Mouse (Mus musculus) layer of hippocampus, postnatal 10 days (tissue): ENCODE measurements around the gene Hist2h2ac. TPM values are rescaled to one million over a fixed set of nuclear protein-coding genes. Genes with fewer than 3 reads are reported as not detected.
"Not testable (repeated sequence)": the region's sequence is repeated elsewhere in the genome, so short reads cannot be mapped to it uniquely, and the experiment has no call there.

Experiments
- DNase-seq, 2 experiments: peaks; one replicate each; pipeline ENCODE4 v3.0.0; 2021; ENCODE audit warnings: low spot score in 2 of 2
- total RNA-seq, 2 experiments: library from RNA; stranded (reverse); gene quantifications; 2 replicates each; pipeline ENCODE4 v1.2.3; 2021

Hist2h2ac gene
- total RNA-seq, 2 experiments from 2014 or later = 42.5 to 52.0 TPM

DNA sequence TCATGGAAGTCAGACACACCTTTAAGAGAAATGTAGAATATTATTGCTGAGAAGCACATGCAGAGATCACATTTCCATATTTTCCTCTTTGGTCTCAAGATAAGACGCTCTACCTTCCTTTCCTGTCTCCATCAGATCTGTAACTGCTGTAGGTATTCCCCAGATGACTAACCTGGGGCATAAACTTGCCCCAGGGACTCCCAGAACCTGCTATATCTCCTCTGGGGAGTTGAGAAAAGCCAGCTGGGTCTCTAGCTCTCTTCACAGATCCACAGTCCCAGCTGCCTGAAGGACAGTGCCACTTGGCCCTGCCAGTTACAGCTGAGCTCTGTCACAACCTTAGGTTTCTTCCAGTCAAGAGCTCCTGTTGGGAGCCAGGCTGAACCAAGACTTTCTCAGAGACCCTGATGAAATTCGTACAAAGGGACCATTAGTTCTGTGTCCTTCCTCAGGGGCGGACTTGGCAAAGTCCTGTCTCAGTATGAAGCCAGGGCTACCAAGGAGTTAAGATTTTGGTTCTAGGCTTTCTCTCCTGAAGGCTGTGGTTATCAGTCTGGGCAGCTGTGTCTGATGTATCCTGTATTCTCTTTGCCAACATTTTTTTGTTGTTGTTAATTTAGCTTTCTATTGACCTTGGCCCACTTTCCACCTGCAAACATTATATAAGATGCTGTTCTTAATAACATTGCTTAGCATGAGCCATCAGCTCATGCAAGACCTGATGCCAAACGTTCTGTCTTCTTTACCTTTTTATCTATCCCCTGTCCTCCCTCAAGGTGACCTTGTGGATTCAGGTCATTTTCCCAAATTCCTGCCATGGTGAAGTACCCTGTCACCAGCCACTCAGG lies 10.5 kb upstream of the Hist2h2ac start:
- DNase-seq = no peak

DNA sequence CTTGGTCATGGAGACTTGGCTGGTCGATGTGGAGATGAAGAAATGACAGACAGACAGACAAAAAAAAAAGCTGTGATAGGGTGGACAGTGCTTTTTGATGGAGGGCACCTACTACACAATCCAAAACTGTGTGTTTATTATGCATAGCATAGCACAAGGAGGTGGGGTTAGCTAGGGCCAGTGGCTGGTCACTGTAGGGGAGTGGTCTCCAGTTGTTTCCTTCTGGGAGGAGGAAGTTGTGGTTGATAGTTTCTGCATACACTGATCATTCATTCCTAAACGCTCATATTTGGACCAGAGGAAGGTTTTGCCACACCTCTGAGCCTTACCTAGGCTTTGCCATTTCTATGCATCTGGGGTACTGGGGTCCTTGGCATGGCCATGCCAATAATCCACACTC lies 9.7 kb upstream of the Hist2h2ac start:
- no peak for DNase-seq

DNA sequence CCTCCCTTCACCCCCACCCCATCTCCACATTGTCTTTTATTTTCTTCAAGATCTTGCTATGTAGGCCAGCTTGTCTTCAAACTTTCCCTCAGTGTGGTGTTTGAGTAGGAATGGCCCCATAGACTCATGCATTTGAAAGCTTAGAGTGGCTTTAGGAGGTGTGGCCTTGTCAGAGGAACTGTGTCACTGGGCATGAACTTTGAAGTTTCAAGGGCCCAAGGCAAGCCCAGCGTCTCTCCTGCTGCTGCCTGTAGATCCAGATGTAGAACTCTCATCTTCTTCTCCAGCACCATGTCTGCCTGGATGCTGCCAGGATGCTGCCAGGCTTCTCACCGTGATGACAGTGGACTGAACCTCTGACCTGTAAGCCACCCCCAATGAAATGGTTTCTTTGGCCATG lies 8.1 kb upstream of the Hist2h2ac start:
- no peak for DNase-seq

DNA sequence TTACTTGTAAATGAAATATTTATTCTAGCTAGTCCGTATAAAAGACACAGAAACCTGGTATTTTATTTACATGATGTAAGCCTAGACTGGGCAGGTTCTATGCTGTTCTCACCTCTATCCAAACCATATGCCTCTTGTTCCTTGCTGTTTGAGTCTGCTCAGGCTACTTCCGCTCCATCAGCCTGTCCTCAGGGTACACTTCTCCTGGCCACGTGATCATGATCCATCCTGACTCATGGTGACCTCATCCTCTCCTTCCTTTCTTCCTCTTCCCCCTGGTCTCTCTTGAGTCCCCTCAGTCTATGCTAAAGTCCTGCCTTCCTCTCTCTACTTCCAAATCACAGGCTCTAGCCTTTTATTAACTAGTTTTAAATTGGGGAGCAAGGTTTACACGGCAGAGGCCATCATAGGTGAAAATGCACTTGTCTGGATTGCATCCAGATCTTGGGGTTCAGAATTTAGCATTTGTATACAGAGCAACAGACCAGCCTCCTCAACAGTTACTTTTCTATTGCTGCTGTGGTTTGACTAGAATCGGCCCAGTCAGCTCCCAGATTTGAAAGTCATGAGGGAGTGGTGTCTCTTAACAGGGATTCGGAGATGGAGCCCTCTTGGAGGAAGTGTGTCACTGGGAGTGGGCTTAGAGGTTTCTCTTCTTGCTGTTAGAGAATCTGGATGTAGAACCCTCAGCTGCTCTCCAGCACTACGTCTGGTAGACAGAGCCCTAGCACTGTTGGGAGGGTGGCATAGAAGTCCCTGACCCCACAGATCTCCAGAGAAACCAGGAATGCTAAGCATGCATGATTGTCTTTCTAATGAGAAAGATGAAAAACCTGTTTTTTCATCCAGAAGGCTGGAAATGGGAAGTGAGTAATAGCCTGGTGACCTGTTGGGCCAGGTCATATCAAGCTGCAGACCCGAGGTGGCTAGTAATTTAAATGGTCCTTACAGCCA lies 6.3 kb upstream of the Hist2h2ac start:
- no peak for DNase-seq

DNA sequence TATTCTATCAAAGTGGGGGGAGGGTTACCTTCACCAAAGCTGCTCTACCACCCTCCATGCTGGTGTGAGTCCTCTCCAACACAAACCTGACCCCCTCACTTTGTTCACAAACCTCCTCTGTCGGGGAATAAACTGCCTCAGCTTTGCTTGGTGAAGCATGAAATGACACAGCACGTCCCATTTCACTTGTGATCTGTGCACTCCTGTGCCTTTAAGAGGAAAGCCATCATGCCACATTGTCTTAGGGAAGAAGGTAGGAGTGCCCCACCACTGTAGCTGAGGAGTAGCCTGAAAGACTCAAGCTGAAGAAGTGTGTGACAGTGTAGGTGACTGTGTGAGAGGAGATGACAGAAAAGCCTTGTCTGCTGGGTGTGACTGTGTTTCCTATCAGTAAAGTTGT lies 4.7 kb upstream of the Hist2h2ac start:
- DNase-seq = no peak

DNA sequence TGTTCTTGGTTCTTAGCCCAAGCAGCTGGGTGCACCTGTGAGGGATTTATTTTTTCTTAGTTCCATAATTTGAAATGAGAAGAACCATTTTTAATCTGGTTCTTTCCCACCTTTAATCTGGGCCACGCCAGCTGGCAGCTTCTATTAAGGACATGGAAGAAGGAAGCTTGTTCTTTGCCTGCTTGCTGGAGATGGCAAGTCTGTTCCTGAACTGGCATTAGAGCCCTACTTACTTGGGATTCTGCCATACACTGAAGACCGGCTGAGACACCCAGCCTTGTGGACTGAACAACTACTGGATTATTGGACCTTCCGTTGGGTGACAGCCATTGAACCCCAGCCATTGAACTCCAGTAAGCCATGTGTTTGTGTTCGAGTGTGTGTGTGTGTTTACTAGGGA lies 2.1 kb upstream of the Hist2h2ac start:
- no peak for DNase-seq

DNA sequence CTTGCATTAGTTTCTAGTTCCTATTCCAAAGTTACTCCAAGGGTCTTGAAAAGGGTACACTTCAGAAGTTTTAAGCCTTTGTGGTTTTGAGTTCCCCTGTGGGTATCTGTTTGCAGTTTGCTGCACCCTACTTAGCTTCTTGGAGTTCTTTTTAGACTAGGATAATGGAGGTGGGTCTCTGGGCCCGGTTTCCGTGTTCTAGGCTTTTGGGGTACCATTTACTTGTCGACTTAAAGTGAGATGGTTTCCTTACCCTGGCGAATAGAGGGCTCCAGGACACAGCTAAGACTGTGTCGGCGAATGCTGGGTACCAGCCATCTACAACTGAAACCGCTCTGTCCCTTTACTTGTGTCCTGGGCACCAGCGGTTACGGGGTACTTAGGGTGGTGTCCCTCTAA lies 959 bp upstream of the Hist2h2ac start:
- DNase-seq = no peak

DNA sequence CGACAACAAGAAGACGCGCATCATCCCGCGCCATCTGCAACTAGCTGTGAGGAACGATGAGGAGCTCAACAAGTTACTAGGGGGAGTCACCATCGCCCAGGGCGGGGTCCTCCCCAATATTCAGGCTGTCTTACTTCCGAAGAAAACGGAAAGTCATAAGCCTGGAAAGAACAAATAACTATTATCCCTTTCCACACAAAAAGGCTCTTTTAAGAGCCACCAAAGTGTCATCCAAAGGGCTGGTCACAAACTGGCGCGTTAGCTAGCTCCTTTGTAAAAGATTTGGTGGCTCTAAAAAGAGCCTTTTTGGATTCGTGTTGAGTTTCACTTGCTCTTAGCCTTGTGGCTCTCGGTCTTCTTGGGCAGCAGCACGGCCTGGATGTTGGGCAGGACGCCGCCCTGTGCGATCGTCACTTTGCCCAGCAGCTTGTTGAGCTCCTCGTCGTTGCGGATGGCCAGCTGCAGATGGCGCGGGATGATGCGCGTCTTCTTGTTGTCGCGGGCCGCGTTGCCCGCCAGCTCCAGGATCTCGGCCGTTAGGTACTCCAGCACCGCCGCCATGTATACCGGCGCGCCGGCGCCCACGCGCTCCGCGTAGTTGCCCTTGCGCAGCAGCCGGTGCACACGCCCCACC lies 432 bp downstream of the Hist2h2ac start:
- DNase-seq = peak in 1 of 2 experiments; percentile 69

DNA sequence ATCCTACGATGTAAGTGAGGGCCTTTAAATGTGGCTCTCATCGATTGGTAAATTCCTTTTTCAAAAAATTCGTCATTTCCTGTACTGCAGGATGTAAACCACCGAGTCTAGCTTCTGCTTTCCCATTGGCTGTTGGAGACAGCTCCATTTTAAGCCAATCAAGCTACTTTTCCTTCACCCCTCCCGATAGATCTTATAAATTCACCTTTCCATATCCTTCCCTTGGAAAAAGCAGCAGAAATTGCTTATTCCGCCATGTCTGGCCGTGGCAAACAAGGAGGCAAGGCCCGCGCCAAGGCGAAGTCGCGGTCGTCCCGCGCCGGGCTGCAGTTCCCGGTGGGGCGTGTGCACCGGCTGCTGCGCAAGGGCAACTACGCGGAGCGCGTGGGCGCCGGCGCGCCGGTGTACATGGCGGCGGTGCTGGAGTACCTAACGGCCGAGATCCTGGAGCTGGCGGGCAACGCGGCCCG lies 984 bp downstream of the Hist2h2ac start, which contains the start of the genes Bola1 and Hist2h2ab:
Gene Bola1, minus strand, starts transcription at position 49 of the 470 bp plus-strand sequence.
Gene Hist2h2ab, plus strand, starts transcription at position 205 of the 470 bp plus-strand sequence.
- DNase-seq = peak; percentile 73 to 82

DNA sequence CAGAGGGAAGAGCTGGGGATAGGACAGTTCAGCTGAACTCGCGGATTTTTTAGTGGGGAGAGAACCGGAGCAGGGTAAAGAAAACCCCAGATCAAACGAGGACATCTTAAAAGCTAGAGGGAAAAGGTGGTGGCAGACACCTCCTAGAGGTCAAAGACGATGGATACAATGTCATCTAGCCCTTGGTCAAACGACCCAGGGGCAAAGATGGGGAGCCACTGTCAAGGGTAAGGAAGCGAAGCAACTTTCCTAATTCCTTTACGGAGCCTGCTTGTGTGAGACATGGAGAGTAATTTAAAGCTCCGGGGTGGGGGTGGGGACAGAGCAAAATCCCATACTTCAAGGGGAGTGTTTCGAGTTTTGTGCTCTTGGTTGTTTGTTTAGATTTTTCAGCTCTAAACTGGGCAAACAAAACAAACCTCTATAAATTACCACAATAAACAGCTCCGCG lies 1.5 kb downstream of the Hist2h2ac start:
- DNase-seq = no peak

DNA sequence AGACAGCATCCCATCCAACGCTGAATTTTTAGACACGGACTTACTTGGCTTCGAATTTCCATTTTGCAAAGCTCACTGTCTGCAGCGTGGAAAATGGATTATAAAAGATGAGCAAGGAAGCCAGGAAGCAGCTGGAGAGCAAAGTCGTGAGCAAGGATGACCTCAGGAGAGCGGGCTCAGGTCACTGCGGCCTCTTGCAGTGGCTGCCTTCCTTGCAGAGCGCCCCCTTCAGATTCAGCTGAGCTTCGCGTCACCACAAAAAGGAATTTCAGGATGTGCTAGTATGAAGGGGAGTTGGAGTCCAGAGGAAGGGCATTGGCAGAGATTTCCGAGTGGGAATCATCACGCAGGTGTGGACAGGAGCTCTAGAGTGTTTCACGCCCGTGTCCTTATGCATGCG lies 11.4 kb downstream of the Hist2h2ac start:
- DNase-seq = no peak

DNA sequence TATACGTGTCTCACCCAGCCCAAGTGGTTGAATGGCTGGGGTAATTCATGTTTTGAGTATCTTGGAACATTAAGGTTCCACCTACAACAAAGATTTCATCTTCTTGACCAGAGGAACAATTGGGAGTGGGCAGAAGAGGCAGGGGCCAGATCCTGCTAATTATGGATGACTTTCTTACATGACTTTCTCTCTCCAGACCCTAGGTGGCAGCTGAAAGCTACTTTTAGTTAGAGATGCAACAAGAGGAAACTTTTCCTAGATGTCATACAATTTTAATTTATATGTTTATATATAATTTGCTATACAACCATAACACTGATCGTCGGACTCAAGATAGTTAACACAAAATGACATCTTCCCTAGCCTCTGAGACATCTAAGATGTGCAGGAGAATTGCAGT lies 12.9 kb downstream of the Hist2h2ac start:
- DNase-seq = no peak

DNA sequence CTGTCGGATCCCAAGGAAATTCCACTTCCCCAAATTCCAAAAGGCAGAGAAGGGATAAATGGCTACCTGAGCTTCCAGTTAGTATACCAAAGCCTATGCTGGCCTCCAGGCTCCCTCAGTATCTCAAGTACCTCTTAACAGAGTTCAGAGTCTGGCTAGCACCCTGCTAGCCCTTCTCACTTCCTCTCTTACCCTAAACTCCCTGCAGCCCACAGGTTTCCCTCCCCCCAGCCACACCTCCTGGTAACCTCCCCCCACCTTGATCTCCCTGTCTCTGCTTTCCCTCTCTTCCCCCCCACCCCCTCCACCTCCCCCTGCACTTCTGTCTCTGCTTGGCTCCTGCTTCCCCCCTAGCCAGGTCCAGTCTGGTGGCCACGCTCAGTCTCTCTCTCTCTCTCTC lies 20.9 kb downstream of the Hist2h2ac start:
- DNase-seq = no peak

DNA sequence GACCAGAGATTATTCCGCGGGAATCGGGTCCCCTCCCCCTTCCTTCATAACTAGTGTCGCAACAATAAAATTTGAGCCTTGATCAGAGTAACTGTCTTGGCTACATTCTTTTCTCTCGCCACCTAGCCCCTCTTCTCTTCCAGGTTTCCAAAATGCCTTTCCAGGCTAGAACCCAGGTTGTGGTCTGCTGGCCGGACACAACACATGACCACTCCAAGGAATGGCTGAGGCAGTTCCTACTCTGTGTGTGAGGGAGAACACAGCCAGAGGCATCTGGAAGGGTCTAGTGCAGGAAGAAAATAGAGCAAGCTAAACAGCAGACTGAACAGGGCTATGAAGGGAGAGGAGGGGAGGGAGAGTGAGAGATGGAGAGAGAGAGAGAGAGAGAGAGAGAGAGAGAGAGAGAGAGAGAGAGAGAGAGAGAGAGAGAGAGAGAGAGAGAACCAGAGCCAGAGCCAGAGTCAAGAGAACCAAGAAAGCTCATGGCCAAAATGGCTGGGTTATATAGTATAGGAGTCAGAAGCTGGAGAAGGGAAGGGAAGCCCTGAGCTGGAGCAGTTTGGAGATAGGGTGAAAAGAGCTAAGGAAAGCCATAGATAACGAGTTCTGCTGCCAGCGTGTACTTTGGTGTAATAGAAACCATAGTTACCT lies 22.0 kb downstream of the Hist2h2ac start:
- DNase-seq = not testable (repeated sequence)

DNA sequence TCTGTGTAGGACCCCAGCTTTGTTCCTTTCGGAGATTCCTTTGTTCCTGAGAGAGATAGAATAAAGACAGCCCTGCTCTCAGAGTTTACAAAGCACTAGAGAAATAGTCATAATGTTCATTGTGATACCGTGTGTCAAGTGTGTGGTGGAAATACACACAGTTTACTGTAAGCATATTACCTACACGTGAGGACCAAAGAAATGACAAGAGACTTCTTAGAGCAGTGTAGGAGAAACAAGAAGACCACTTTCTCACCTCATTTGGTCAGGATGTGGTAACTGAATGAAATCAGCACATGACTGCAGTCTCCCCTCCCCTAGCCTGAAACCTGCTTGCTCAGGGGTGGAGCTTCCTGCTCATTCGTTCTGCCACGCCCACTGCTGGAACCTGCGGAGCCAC lies 22.5 kb downstream of the Hist2h2ac start:
- DNase-seq = no peak

DNA sequence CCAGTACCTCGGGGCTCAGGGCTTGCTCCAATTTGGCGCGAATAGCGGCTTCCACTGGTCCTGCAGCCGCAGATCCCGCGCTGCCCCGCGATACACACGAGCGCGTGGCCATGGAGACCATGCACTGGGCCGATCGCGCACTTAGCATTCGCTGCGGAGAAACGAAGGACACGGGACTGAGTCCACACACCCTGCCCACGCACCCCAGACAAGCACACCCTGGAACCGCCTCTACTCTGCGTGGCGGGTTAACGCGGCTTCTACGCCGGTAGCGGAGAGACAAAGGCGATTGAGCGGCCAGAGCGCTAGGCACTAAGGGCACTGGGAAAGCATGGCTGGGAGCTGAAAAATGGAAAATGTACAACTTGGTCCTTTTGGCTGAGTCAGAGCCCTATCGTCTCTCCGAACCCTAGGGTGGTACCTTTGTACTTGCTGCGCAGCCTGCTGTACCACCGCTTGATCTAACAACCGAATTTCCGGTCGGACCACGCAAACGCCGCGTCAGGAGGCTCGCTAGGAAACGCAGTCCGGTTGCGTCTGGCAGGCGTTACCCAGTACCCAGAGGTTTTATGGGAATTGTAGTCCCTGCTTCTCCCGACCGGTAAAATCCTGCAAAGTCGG lies 23.4 kb downstream of the Hist2h2ac start:
- DNase-seq = peak; percentile 84 to 88

DNA sequence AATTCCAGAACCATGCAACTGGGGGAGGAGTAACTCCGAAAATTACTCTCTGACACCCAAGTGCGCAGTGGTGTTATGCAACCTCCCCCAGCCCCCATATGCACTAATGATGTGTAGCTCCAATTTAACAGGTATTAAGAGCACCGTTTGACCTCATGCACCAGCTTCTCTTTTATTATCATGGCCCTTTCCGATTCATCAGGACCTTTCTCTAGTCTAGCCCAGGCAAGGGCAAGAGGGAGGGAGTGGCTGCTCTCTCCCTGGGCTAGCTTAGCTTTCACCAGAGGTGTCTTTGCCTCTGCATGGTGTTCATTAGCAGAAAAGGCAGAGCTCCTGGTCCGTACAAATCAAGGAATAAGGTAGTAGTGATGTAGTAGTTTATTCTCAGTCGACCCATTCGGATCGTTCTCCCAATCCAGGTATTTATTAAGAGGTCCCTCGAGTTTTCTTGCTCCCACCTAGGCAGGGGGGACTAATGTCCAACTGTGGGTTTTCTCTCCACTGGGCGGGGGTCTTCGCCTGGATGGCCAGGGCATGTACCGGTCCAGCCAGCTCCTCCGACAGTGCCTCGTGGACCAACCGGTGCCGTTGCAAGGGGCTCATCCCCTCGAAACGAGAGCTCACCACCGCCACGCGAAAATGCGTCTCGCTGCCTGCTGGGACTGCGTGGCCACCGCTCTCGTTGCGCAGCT lies 24.1 kb downstream of the Hist2h2ac start:
- DNase-seq = no peak

DNA sequence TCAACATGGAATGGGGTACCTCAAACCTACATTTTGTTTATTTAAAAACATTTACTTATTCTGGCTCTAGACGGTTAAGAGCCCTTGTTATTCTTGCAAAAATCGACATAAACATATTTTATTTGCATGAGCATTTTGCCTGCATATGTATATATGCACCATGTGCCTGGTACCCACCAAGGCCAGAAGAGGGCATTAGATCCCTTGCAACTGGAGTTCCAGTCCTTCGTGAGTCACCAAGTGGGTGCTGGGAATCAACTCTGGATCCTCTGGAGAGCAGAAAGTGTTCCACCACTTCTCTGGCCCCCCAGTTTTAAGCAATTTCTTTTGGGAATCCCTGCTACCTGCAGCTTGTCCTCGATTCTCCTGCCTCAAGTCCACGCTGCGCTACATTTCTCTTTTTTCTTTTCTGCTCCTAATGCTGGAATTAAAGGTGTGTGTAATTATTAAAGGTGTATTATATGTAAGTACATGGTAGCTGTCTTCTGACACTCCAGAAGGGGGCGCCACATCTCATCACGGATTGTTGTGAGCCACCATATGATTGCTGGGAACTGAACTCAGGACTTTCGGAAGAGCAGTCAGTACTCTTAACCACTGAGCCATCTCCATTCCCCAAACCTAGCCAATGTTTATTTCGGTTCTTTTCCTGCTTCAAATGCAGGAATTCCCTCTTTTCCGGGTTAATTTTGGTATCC lies 24.9 kb downstream of the Hist2h2ac start:
- DNase-seq = no peak

DNA sequence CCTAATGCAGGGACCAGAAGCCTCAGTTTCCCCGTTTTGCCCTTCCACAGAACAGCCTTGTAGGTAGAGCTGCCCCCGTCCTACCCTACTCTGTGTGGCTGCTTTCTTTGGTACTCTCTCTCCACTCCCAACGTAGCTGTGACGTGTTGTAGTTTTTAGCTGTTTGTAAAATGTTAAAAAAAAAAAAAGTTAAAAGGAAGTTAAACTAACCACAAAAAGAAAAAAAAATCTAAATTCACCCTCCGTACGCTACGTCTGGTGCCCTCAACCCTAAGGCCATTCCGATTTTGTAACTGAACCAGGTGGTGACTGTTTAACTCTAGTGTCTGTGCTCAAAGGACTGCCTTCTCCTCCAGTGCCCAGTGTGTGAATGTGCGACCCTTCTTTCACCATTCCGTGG lies 25.7 kb downstream of the Hist2h2ac start:
- no peak for DNase-seq
